Mouse (Mus musculus) embryo, embryonic 11.5 days (tissue): ENCODE measurements around the gene Prss41.
A peak's percentile ranks its signal among the peaks of the same experiment; 100 is the strongest.

ENCODE experiments used
- DNase-seq: peaks from one replicate; pipeline ENCODE4 v3.0.0-alpha.2; 2012; ENCODE audit warnings: low read depth, low spot score

Gene Prss41

DNA sequence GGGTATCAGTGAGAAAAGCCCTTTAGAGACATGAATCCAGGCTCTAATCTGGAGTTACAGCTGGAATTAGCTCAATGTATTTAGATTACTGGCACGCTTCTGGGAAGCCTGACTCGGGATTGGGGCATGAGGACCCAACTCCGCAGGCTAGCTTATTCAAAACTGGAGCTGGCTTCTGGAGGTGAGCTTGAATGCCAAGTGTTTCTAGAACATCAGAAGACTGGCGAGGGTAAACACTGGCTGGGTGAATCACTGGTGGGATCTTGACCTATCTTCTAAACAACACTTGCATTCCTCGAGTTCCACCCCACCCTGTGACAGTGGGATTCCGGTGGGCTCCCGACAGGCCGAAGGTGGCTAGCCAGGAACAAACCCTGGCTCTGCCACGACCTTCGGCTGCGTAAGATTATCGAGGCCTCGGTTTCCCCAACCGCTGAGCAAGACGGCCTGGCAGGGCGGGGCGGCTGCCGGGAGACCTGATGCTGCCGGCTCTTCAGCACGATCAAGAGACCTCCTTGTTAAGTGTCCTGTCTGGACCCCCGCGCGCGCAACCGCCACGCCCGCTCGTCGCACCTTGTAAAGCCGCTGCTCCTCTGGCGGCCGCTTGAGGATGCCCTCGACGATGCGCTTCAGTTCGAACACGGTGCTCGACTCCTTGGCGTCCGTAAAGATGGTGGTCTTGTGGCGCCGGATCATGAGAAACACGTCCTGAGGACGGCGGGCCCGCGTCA, 15.5 kb downstream of the Prss41 start:
- no peak for DNase-seq

- DNase-seq, result no peak
Observed at GRCm38 (mm10) chr17:23825591-23825990, 18.4 kb downstream of the Prss41 start.

GRCm38 (mm10) chr17:23823614-23824013, 20.4 kb downstream of the Prss41 start:
- no peak for DNase-seq

- DNase-seq, result no peak
Observed at GRCm38 (mm10) chr17:23823018-23823417, 21.0 kb downstream of the Prss41 start.

GRCm38 (mm10) chr17:23822094-23822493, 21.9 kb downstream of the Prss41 start:
- no peak for DNase-seq

- no peak for DNase-seq
Observed at GRCm38 (mm10) chr17:23820731-23821130, 23.2 kb downstream of the Prss41 start.

DNA sequence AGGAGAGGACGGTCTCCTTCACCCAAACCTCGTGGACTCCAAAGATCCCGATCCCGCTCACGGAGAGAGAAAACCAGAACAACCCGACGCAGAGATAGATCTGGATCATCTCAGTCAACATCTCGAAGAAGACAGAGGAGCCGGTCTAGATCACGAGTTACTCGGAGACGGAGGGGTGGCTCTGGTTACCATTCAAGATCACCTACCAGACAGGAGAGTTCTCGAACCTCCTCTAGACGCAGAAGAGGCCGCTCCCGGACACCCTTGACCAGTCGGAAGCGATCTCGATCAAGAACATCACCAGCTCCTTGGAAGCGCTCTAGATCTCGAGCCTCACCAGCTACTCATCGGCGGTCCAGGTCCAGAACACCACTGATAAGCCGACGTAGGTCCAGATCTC, 24.7 kb downstream of the Prss41 start:
- DNase-seq, result no peak

GRCm38 (mm10) chr17:23818579-23818978, 25.4 kb downstream of the Prss41 start:
- no peak for DNase-seq

- no peak for DNase-seq
Observed at GRCm38 (mm10) chr17:23815641-23816040, 28.3 kb downstream of the Prss41 start.

DNA sequence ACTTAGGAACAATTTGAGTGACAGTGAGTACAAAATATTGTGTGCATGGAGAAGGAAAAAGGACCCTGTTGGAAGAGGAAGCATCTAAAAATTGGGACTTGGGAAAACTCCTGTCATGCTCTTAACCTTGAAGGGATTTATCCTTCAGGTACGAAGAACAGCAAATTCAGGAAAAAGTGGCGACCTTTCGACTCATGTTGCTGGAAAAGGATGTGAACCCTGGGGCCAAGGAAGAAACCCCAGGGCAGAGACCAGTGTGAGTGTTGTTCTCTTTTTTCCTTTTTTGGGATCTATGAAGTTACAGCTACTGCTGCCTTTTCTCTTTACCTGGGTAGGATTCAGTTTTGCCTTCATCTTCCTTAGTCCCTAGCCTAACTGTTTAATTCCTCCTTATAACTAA, 36.1 kb downstream of the Prss41 start:
- DNase-seq, result no peak

DNA sequence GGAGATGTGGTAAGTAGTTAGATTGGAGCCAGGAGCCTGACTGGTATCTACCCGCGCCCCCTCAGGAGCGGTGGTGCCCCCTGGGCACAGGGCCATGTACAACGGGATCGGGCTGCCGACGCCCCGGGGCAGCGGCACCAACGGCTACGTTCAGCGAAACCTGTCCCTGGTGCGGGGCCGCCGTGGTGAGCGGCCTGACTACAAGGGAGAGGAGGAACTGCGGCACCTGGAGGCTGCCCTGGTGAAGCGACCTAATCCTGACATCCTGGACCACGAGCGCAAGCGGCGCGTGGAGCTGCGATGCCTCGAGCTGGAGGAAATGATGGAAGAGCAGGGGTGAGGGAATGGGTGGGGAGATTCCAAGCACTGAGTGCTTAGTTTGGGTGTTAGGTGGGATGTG, 37.1 kb downstream of the Prss41 start:
- no peak for DNase-seq

GRCm38 (mm10) chr17:23804426-23805085, 39.4 kb downstream of the Prss41 start:
- no peak for DNase-seq

DNA sequence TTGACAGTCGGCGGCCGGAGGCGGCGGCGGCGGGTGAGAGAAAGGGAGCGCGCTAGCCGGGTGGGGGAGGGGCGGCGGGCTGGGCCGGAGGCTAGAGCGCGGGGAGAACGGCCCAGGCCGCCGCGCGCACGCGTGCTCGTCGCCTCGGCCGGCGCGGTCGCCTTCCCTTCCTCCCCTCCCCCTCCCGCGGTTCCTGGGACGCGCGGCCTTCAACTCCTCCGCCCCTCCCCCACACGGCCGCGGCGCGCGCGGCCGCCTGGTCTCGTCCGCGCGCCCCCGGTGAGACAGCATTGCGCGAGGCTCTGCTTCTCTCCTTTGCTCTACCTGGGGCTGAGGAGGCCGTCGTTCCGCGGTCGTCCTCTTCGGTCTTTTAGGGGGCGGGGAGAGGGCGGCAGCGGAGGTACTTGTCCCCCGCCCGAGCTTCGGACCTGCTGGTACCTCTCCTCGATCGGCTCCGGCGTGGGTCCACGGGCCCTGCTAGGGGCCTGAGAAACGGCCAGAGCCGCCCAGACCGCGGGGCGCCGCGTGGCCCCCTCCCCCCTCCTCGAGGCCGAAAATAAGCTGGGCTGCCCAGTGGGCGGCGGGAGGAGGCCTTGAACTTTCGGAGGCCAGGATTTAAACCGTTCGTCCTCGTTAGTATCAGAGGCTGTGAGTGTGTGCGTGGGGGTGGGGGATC, 40.5 kb downstream of the Prss41 start:
- peak; percentile 86 for DNase-seq

DNA sequence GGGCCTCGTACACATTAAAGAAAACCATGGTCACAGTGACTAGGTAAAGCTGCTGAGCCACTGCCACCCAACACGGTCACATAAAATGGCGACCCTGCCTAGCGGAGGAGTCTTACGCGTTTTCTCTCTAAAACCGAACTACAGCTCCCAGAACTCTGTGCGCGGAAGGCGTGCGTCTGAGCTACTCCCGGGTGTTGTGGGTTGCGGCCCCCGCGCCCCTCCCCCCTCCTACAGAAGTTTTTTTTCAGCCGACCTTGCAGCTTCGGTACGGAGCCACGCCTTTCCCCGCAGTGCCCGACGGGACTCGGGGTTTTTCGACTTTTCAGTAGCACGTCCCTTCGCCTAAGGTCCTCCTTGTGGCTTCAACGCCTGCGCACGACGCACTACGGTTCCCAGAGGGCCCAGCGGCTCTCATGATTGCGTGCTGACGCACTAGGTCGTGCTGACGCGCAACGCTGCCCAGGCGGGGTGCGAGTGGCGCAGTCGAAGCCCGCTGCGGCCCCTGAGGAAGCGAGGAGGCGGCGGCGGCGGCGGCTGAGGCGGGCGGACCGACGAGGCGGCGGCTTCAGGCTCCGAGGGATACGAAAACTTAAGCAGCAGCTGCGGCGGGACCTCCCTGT, 41.1 kb downstream of the Prss41 start:
- peak; percentile 96 for DNase-seq

DNA sequence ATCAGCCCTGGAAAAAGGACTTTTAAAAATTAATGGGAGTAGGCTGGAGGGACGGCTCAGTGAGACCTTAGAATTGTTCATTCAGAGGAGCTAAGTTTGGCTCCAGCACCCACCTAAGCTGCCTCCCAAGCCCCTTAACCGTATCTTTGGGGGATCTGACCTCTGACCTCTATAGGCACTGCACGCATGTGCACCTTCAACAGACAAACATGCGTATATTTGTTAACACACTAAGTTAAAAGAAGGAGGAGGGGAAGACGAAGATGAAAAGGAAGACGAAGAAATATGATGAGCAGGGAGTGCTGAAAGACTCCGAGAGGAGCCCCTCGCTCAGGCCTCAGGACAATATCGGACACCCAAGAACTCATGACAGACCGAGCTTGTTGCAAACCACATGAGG, 42.3 kb downstream of the Prss41 start:
- DNase-seq, result no peak

DNA sequence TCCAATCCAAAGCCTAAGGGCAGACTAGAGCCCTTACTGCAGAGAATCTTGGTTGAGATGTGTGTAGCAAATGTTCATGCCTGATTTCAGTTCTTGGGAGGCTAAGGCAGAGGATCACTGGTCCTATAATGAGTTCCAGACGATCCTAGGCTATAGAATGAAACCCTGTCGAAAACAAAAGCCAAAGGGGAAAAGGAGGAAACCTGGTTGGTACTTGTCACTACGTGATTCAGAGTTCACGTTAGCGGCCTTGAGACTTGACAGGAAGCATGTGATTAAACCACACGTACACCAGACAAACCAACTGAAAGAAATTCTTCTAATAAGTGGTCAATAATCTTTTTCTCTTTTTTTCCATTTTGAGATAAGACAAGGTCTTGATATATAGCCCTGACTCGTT, 46.7 kb downstream of the Prss41 start:
- no peak for DNase-seq

DNA sequence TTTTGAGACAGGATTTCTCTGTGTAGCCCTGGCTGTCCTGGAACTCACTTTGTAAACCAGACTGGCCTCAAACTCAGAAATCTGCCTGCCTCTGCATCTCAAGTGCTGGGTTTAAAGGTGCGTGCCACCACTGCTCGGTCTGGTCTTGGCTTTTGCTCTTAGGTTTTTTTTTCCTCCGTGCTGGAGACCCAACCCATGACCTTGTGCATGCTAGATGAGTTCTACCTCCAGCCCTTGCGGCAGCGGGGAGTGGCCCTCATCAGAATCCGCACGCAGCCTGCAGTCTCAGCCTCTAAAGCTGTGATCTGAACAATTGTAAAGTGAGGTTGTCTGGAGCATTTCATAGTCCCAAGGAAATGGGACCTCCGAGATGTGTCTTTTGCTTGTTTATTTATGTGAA, 48.6 kb downstream of the Prss41 start:
- no peak for DNase-seq

- DNase-seq, result no peak
Observed at GRCm38 (mm10) chr17:23791079-23791357, 53.0 kb downstream of the Prss41 start.

- peak; percentile 46 for DNase-seq
Observed at GRCm38 (mm10) chr17:23790269-23791078, 53.5 kb downstream of the Prss41 start, which contains the start of gene Srrm2. Gene Srrm2 (plus strand): TSS chr17:23790532.

DNA sequence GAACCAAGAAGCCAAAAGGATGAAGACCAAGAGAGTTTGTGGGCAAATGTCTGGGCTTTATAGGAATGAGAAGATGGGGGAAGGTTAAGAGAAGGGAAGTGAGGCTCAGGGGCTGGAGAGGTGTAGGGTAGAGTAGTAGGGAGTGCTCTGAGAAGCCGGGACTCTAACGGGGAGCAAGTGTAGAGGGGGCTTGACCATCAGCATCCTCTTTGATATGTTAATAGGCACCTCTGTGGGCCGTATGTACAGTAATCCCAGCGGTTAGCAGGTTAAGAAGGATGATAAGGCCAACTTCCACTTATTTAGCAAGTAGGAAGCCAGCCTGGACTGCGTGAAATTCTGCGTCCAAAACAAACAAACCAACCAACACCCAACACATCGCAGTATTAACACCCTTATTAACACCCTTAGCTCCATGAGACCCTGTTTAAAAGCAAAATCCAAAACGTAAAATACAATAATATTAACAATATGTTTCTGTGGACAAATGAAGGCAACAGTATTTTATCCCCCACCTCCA, 54.2 kb downstream of the Prss41 start:
- no peak for DNase-seq

GRCm38 (mm10) chr17:23788973-23789372, 55.0 kb downstream of the Prss41 start:
- DNase-seq, result no peak
